Mouse (Mus musculus): ENCODE measurements around the gene Xylt1. TPM values are rescaled to one million over a fixed set of nuclear protein-coding genes. Genes with fewer than 3 reads are reported as not detected.

The Xylt1 gene
- total and polyA plus RNA-seq, 3 experiments: 9.0 to 13.3 TPM; not detected in 1

GRCm38 (mm10) chr7:117699343-117699985 is 318.7 kb downstream of the Xylt1 start:
- DNase-seq (ENCODE audit: low read depth, low spot score): no peak
- H3K27me3 ChIP-seq (ENCODE audit: control insufficient read depth in 1 of 2, insufficient read depth in 2 of 2, low read length in 2 of 2): no peaks in the 10 kb centered on the region
- H3K36me3 ChIP-seq (ENCODE audit: control insufficient read depth in 1 of 2, insufficient read depth in 2 of 2, low read length in 2 of 2): no peaks in the 10 kb centered on the region
- no peak overlapping the region for H3K9ac ChIP-seq (ENCODE audit: control insufficient read depth, low read depth, low read length, poor library complexity, severe bottlenecking)
- H3K27ac ChIP-seq (ENCODE audit: control insufficient read depth, low read depth, low read length): no peak overlapping the region
- H3K4me1 ChIP-seq (ENCODE audit: control insufficient read depth in 1 of 2, insufficient read depth in 2 of 2, low read length in 2 of 2): no peaks in the 10 kb centered on the region
- no peaks in the 10 kb centered on the region for H3K79me2 ChIP-seq (ENCODE audit: control insufficient read depth, insufficient read depth, low read length, poor library complexity)
- no peak overlapping the region for H3K4me3 ChIP-seq (ENCODE audit: control insufficient read depth in 1 of 2, insufficient read depth in 1 of 2, low read depth in 2 of 2, low read length in 2 of 2)
- TF ChIP-seq ETS1 (IDR thresholded peaks at IDR 0.05; ENCODE audit: low read depth, low read length): no peak
- no peak for TF ChIP-seq POLR2AphosphoS5 (IDR thresholded peaks at IDR 0.05; ENCODE audit: borderline replicate concordance, low read depth, low read length)
- TF ChIP-seq POLR2A (IDR thresholded peaks at IDR 0.05; ENCODE audit: control insufficient read depth in 1 of 2, insufficient read depth in 1 of 2, low read depth in 1 of 2, low read length in 2 of 2, poor library complexity in 1 of 2): no peak
- TF ChIP-seq SMC3 (IDR thresholded peaks at IDR 0.05; ENCODE audit: low read depth, low read length): no peak
- TF ChIP-seq MAZ (IDR thresholded peaks at IDR 0.05; ENCODE audit: low read depth, low read length): no peak
- no peak for TF ChIP-seq MEF2A (IDR thresholded peaks at IDR 0.05; ENCODE audit: extremely low read depth, insufficient replicate concordance, low read depth, low read length, poor library complexity, severe bottlenecking)
- TF ChIP-seq USF2 (IDR thresholded peaks at IDR 0.05; ENCODE audit: borderline replicate concordance in 1 of 2, insufficient read depth in 1 of 2, low read depth in 1 of 2, low read length in 2 of 2): no peak
- no peak for TF ChIP-seq MXI1 (IDR thresholded peaks at IDR 0.05; ENCODE audit: low read depth, low read length)
- no peak for TF ChIP-seq TBP (IDR thresholded peaks at IDR 0.05; ENCODE audit: low read depth, low read length)
- no peak for TF ChIP-seq EP300 (IDR thresholded peaks at IDR 0.05; ENCODE audit: low read depth in 1 of 2, low read length in 2 of 2)
- no peak for TF ChIP-seq MAX (IDR thresholded peaks at IDR 0.05; ENCODE audit: low read length)
- no peak for TF ChIP-seq MYC (IDR thresholded peaks at IDR 0.05; ENCODE audit: low read depth, low read length)
- TF ChIP-seq CHD1 (IDR thresholded peaks at IDR 0.05; ENCODE audit: low read depth, low read length): no peak
- TF ChIP-seq RAD21 (IDR thresholded peaks at IDR 0.05; ENCODE audit: low read depth, low read length): no peak
- no peak for TF ChIP-seq GABPA (IDR thresholded peaks at IDR 0.05; ENCODE audit: low read depth, low read length)
- no peak for TF ChIP-seq MYB (IDR thresholded peaks at IDR 0.05; ENCODE audit: low read depth, low read length)
- no peak for TF ChIP-seq HCFC1 (IDR thresholded peaks at IDR 0.05; ENCODE audit: low read depth, low read length)
- TF ChIP-seq UBTF (IDR thresholded peaks at IDR 0.05; ENCODE audit: borderline replicate concordance, insufficient read depth, low read depth, low read length): no peak
- TF ChIP-seq NRF1 (IDR thresholded peaks at IDR 0.05; ENCODE audit: insufficient read depth, low read depth, low read length, poor library complexity, severe bottlenecking): no peak
- TF ChIP-seq USF1 (IDR thresholded peaks at IDR 0.05; ENCODE audit: low read depth, low read length): no peak
- H3K9me3 ChIP-seq (replicated peaks; ENCODE audit: insufficient read depth, low read length): no peaks in the 10 kb centered on the region

Data from MEL (cell line).